Mouse (Mus musculus) forebrain, embryonic 14.5 days (tissue): ENCODE data around the gene Ctc1. TPM values are rescaled to one million over a fixed set of nuclear protein-coding genes. Genes with fewer than 3 reads are reported as not detected.

Source experiments
- ATAC-seq: fragments of 200-750 bp; cut with Nextera tagmentation; 2 replicates; pipeline ENCODE4 v1.8.0; 2017; ENCODE audit warnings: mild to moderate bottlenecking, moderate library complexity
- DNase-seq: peaks from one replicate; pipeline ENCODE4 v3.0.0-alpha.2; 2015; ENCODE audit warnings: low spot score
- H3K27ac ChIP-seq: fragments of 300-500 bp; sonication (generic); 2 replicates; pipeline ENCODE4 v1.5.1; 2014; ENCODE audit warnings: low read depth, mild to moderate bottlenecking, control low read depth, low read length, moderate library complexity
- H3K27me3 ChIP-seq: fragments of 300-500 bp; sonication (generic); replicated peaks from 2 replicates; pipeline ENCODE4 v1.6.1; 2014; ENCODE audit warnings: low read length, control low read depth, mixed read lengths; ENCODE audit not compliant: control insufficient read depth, insufficient read depth
- H3K36me3 ChIP-seq: fragments of 300-500 bp; sonication (generic); 2 replicates; pipeline ENCODE4 v1.6.1; 2014; ENCODE audit warnings: low read length, control low read depth; ENCODE audit not compliant: control insufficient read depth, insufficient read depth
- H3K4me1 ChIP-seq: fragments of 300-500 bp; sonication (generic); 2 replicates; pipeline ENCODE4 v1.6.1; 2014; ENCODE audit warnings: antibody characterized with exemption, low read length, control low read depth; ENCODE audit not compliant: control insufficient read depth, insufficient read depth
- H3K4me2 ChIP-seq: fragments of 300-500 bp; sonication (generic); 2 replicates; pipeline ENCODE4 v1.6.1; 2014; ENCODE audit warnings: mild to moderate bottlenecking, control low read depth, low read length
- H3K4me3 ChIP-seq: fragments of 300-500 bp; sonication (generic); 2 replicates; pipeline ENCODE4 v1.5.1; 2014; ENCODE audit warnings: low read depth, low read length, control low read depth
- H3K9ac ChIP-seq: fragments of 300-500 bp; sonication (generic); 2 replicates; pipeline ENCODE4 v1.6.1; 2014; ENCODE audit warnings: mild to moderate bottlenecking, low read length, control low read depth, moderate library complexity
- H3K9me3 ChIP-seq: fragments of 300-500 bp; sonication (generic); replicated peaks from 2 replicates; pipeline ENCODE4 v1.6.1; 2016; ENCODE audit warnings: low read length, control low read depth, mixed read lengths; ENCODE audit not compliant: control insufficient read depth
- WGBS: fragments of 180-500 bp; shearing (Covaris S2); extraction: QIAGEN DNeasy Blood & Tissue Kit; methylation state at CpG from one replicate; pipeline ENCODE4 v1.1.7; 2014; 5-methylcytosine and 5-hydroxymethylcytosine counted together
- polyA plus RNA-seq: library from polyadenylated mRNA; unstranded; fragments of >200 nt; fragmentation: Nextera tagmentation; extraction: Ambion mirVana; gene quantifications from 2 replicates; pipeline ENCODE4 v1.2.1, GENCODE M21; 2014

Gene Ctc1
- polyA plus RNA-seq, 1 experiment from 2014 or later = 43.4 TPM

GRCm38 (mm10) chr11:69051771-69052170 lies 36.1 kb downstream of the Ctc1 start:
- no peak overlapping the region for H3K9ac ChIP-seq
- WGBS = 68% methylated on average over 4 of the region's 4 CpGs
- peaks cover 35% of the 10 kb centered on the region for H3K36me3 ChIP-seq
- no peaks in the 10 kb centered on the region for H3K27me3 ChIP-seq
- ATAC-seq (no peak), DNase-seq (no peak)
- peaks cover 6% of the 10 kb centered on the region; the same call in 1 of the 2 replicates for H3K4me1 ChIP-seq
- no peak overlapping the region for H3K4me2 ChIP-seq
- H3K4me3 ChIP-seq = no peak overlapping the region
- no peaks in the 10 kb centered on the region for H3K9me3 ChIP-seq
- no peak overlapping the region for H3K27ac ChIP-seq

DNA sequence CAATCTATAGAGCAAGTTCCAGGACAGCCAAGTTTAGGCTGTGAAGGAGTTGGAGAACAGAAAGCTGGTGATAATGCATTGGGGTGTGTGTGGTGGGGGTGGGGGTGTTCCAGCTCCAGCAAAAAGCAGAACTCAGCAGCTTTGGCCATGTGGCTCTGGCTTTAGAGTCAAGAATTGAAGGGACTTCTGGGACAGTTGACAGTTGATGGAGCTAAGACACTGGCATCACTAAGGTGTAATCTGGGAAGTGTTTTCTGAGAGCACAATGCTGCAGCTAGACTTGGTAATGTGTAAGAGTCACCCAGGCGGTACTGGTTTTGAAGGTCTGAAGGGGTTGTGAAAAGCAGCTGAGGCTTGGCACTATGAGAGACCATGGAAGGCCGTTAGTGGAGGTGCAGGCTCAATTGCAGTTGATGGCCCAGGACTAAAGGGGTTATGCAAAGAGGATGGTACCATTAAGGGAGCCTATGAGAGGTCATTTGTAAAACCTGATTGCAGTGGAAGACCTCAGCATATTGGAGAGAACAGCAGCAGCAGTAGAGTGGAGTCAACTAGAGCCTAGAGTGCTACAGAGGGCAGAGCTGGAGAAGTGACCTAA lies 37.2 kb downstream of the Ctc1 start:
- peaks cover 34% of the 10 kb centered on the region for H3K36me3 ChIP-seq
- H3K4me2 ChIP-seq = no peak overlapping the region
- ATAC-seq = no peak
- H3K4me1 ChIP-seq = no peaks in the 10 kb centered on the region
- DNase-seq = no peak
- no peak overlapping the region for H3K4me3 ChIP-seq
- H3K9me3 ChIP-seq = no peaks in the 10 kb centered on the region
- no peaks in the 10 kb centered on the region for H3K27me3 ChIP-seq
- no peak overlapping the region for H3K27ac ChIP-seq
- no peak overlapping the region for H3K9ac ChIP-seq
- 91% methylated on average over 2 of the region's 2 CpGs for WGBS

- 78% methylated on average over 3 of the region's 3 CpGs for WGBS
These were observed 38.1 kb downstream of the Ctc1 start for GRCm38 (mm10) chr11:69053848-69054247.

DNA sequence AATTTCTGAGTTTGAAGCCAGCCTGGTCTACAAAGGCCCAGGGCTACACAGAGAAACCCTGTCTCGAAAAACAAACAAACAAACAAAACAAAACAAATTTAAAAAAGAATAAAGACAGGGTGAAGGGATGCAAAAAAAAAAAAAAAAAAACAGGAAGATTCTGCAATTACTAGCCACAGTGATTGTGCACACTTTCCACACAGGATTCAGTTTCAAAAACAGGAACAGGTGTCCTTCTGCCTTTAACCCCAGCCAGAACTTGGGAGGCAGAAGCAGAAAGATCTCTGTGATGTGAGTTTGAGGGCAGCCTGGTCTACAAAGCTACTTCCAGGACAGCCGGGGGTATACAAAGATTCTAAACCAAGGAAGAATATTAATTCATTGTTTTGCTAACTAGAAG lies 42.6 kb downstream of the Ctc1 start:
- Histone ChIP-seq H3K4me1 (peaks cover 15% of the 10 kb centered on the region), H3K4me2 (peak overlapping the region; percentile 56), H3K4me3 (peak overlapping the region; percentile 87), H3K27me3 (no peaks in the 10 kb centered on the region), H3K27ac (peak overlapping the region; percentile 67), H3K9ac (peak overlapping the region; percentile 50), H3K9me3 (no peaks in the 10 kb centered on the region), H3K36me3 (0 out of 2 replicates have a peak, but pooled peaks cover 3% of the 10 kb centered on the region)
- WGBS = 72% methylated on average over 2 of the region's 2 CpGs
- no peak for ATAC-seq
- no peak for DNase-seq

More at GRCm38 (mm10) chr11:69053848-69054247, 38.1 kb downstream of the Ctc1 start:
- no peak overlapping the region for H3K4me3 ChIP-seq
- no peaks in the 10 kb centered on the region for H3K27me3 ChIP-seq
- peaks cover 3% of the 10 kb centered on the region; the same call in 1 of the 2 replicates for H3K4me1 ChIP-seq
- ATAC-seq = no peak
- no peaks in the 10 kb centered on the region for H3K9me3 ChIP-seq
- H3K27ac ChIP-seq = no peak overlapping the region
- H3K9ac ChIP-seq = no peak overlapping the region
- H3K36me3 ChIP-seq = peaks cover 25% of the 10 kb centered on the region
- no peak for DNase-seq
- H3K4me2 ChIP-seq = no peak overlapping the region

DNA sequence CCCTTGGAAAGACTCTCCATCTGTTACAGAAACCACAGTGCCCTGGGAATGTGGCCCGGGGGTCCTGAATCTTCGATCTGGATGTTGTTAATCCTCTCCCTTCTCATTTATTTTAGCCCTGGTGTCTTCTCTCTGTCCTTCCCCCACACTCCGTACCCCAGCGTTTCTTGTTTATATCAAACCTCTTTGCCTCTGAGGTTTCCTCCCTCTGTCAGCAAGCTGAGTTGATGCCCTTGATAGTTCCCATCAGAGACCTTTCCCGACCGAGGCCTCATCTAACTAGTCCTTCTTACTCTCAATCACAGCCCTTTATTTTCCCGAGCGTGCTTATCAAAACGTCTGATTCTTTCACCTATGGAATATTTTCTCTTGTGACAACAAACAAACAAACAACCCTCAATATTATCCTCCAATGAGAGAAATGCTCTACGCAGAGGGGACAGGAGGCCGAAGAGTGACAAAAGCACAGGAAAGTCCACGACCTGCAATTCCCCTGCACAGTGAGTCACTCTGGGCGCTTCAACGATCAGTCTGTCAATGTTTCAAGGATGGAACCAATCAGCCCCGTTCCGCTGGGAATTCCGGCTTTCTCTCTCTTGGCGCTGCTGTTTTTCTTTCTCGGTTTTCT lies 43.1 kb downstream of the Ctc1 start:
- H3K4me1 ChIP-seq = peaks cover 15% of the 10 kb centered on the region
- 0 out of 2 replicates have a peak, but pooled peaks cover 1% of the 10 kb centered on the region for H3K36me3 ChIP-seq
- H3K4me2 ChIP-seq = peak overlapping the region; percentile 56
- no peaks in the 10 kb centered on the region for H3K9me3 ChIP-seq
- H3K4me3 ChIP-seq = peak overlapping the region; percentile 87
- ATAC-seq (peak; percentile 13), DNase-seq (no peak)
- WGBS = 1% methylated on average over 19 of the region's 19 CpGs
- H3K27ac ChIP-seq = peak overlapping the region; percentile 67
- no peaks in the 10 kb centered on the region for H3K27me3 ChIP-seq
- H3K9ac ChIP-seq = peak overlapping the region; percentile 50

DNA sequence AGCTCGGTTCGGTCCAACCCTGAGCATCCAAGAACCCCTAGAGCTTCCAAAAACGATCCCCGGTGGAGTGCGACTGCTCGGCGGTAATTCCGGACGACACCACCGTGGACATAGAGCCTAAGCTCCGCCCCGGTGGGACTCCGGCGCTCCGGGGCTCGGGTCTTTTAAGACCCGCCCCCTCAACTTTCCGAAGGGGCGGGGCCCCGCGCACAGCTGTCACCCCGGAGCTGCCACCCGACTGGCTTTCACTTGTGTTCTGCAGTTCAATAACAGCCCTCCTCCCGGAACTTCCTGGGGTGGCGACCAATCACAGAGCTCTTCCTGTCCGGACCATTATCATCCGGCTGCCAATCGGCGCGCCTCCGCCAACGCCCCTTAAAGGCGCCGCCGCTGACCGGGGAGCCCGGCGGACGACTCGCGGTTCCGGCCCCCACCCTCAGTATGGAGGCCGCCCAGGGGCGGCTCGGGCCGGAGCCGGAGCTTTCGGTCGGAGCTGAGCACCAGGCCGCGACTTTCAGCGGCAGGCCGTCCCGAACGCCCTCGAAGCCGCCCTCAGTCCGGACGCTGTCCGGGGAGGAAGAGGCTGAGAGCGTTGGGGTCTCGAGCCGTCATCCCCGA lies 43.8 kb downstream of the Ctc1 start, which contains the start of gene Borcs6:
Gene Borcs6, plus strand, starts transcription at position 361 of the 618 bp plus-strand sequence.
- peak within 1 kb of the TSS; percentile 83 for H3K9ac ChIP-seq
- ATAC-seq = peak; percentile 94
- no peaks in the 10 kb centered on the region for H3K36me3 ChIP-seq
- H3K27me3 ChIP-seq = no peaks in the 10 kb centered on the region
- peak within 1 kb of the TSS; percentile 91 for H3K4me2 ChIP-seq
- H3K4me3 ChIP-seq = peak within 1 kb of the TSS; percentile 87
- WGBS = under 1% methylated on average over 57 of the region's 64 CpGs
- peak within 1 kb of the TSS; percentile 78 for H3K27ac ChIP-seq
- no peaks in the 10 kb centered on the region for H3K9me3 ChIP-seq
- H3K4me1 ChIP-seq = peaks cover 15% of the 10 kb centered on the region
- DNase-seq = peak; percentile 99

- ATAC-seq = peak; percentile 29
- DNase-seq = peak; percentile 59
- Histone ChIP-seq H3K9me3 (no peaks in the 10 kb centered on the region), H3K27ac (peak overlapping the region; percentile 78), H3K4me1 (peaks cover 15% of the 10 kb centered on the region), H3K4me3 (peak overlapping the region; percentile 87), H3K4me2 (peak overlapping the region; percentile 91), H3K9ac (peak overlapping the region; percentile 83), H3K36me3 (no peaks in the 10 kb centered on the region), H3K27me3 (no peaks in the 10 kb centered on the region)
- under 1% methylated on average over 32 of the region's 49 CpGs for WGBS
These were observed 44.3 kb downstream of the Ctc1 start for GRCm38 (mm10) chr11:69059975-69060411.

DNA sequence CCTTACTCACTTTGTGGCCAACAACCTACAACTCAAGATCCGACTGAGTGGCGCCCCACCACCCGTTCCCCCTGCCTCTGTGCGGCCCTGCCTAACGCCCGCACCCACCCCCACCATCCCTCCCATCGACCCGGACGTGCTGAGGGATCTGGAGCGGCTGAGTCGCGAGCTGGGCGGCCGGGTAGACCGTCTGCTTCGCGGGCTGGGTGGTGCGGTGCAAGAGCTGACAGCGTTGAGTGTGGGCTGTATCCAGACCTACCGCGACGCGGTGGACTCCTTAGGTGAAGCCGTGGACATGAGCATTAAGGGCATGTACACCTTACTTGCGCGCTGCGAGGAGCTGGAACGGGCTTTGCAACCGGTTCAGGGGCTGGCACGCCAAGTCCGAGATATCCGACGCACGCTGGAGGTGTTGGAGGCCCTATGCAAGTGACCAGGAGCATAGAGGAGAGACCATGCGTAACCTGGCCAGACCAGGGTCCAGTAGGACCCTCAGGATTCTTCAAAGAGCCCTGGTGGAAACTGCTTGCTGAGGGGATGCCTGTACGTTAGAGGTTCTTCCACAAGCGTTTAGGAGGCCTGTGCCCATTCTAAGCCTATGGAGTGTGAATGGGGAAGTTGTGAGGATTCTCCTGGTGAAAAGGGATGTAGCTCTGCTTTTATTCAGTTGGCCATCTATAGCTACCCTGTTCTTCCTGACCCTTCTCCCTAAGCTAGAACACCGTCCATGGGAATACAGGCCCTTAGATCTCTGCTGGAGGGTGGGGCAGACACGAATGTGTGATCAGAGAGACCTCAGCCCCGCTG lies 44.9 kb downstream of the Ctc1 start:
- no peak for ATAC-seq
- Histone ChIP-seq H3K27me3 (no peaks in the 10 kb centered on the region), H3K4me3 (peak overlapping the region; percentile 87), H3K36me3 (no peaks in the 10 kb centered on the region), H3K27ac (peak overlapping the region; percentile 78), H3K9ac (peak overlapping the region; percentile 83), H3K4me2 (peak overlapping the region; percentile 91), H3K9me3 (no peaks in the 10 kb centered on the region), H3K4me1 (peaks cover 15% of the 10 kb centered on the region)
- 1% methylated on average over 40 of the region's 40 CpGs for whole genome bisulfite sequencing
- DNase-seq = no peak
